ENCODE assay signal across 8 mouse cellular contexts in genomic region chr4:124843493-124843892, GRCm38 (mm10). TPM values are rescaled to one million over a fixed set of nuclear protein-coding genes. Genes with fewer than 3 reads are reported as not detected.
A peak's percentile ranks its signal among the peaks of the same experiment; 100 is the strongest.
DNase-seq lines count a peak whose midpoint lies in the region; ATAC-seq lines count a peak whose summit lies in the region.

No protein-coding gene starts in this region.

- peaks cover 61% of the 10 kb centered on the region for H3K36me3 ChIP-seq in hindbrain, embryonic 12.5 days
- H3K36me3 ChIP-seq in liver, embryonic 16.5 days (ENCODE audit: control insufficient read depth, insufficient read depth), result peaks cover 20% of the 10 kb centered on the region

- peak; percentile 30 for DNase-seq in gastrocnemius, postnatal 10 days
- DNase-seq in gastrocnemius, adult 8-10 months (ENCODE audit: low spot score in 2 of 2), result no peak
- DNase-seq in cerebellum, adult 9-11 months, result peak; percentile 41
- no peak for DNase-seq in urinary bladder, postnatal 4 days (ENCODE audit: low spot score in 2 of 2)

- H3K27ac ChIP-seq in hindbrain, embryonic 12.5 days, result no peak overlapping the region
- H3K27ac ChIP-seq in liver, embryonic 16.5 days (ENCODE audit: low read length), result no peak overlapping the region

- no peak overlapping the region for H3K4me3 ChIP-seq in hindbrain, embryonic 12.5 days
- no peak overlapping the region for H3K4me3 ChIP-seq in liver, embryonic 16.5 days (ENCODE audit: low read depth, low read length)

- 53% methylated on average over 11 of the region's 11 CpGs for WGBS in hindbrain, embryonic 12.5 days
- WGBS in liver, embryonic 16.5 days (ENCODE audit: insufficient replicate concordance), result 62% methylated on average over 11 of the region's 11 CpGs

- no peaks in the 10 kb centered on the region; the same call in 1 of the 2 replicates for H3K9me3 ChIP-seq in hindbrain, embryonic 12.5 days (replicated peaks)
- no peaks in the 10 kb centered on the region for H3K9me3 ChIP-seq in liver, embryonic 16.5 days (replicated peaks; ENCODE audit: control insufficient read depth, low read length)

- H3K9ac ChIP-seq in hindbrain, embryonic 12.5 days, result no peak overlapping the region
- H3K9ac ChIP-seq in liver, embryonic 16.5 days (ENCODE audit: low read depth, low read length), result no peak overlapping the region

- peak; percentile 68 for ATAC-seq in CD4-positive, CD25-positive, alpha-beta regulatory T cell, adult 4 months
- ATAC-seq in hindbrain, embryonic 12.5 days (ENCODE audit: low FRiP score), result 0 out of 2 replicates have a peak, but pooled peaks have one; percentile 31
- ATAC-seq in liver, embryonic 16.5 days (ENCODE audit: low read depth), result peak; percentile 60; the same call in 1 of the 2 replicates
- ATAC-seq in neutrophil, adult 5-6 weeks (ENCODE audit: extremely low read depth, insufficient number of reproducible peaks, low FRiP score, poor library complexity, severe bottlenecking), result peak; percentile 54; the same call in 1 of the 2 replicates

- H3K4me2 ChIP-seq in hindbrain, embryonic 12.5 days (replicated peaks), result no peak overlapping the region
- H3K4me2 ChIP-seq in liver, embryonic 16.5 days (ENCODE audit: low read depth, low read length), result no peak overlapping the region

- peaks cover 7% of the 10 kb centered on the region; the same call in 1 of the 2 replicates for H3K4me1 ChIP-seq in hindbrain, embryonic 12.5 days
- peaks cover 6% of the 10 kb centered on the region for H3K4me1 ChIP-seq in liver, embryonic 16.5 days (ENCODE audit: control insufficient read depth, low read depth, low read length)

- H3K27me3 ChIP-seq in hindbrain, embryonic 12.5 days, result no peaks in the 10 kb centered on the region
- H3K27me3 ChIP-seq in liver, embryonic 16.5 days (ENCODE audit: control insufficient read depth, insufficient read depth, low read depth, low read length), result no peaks in the 10 kb centered on the region

RNA-seq across cellular contexts. Expression of gene Yrdc, which starts 7.0 kb away (rescaled TPM):
- total RNA-seq in gastrocnemius, postnatal 10 days (2021), result 10 to 100 TPM; 10.3 to 11.9 TPM
- 10 to 100 TPM; 10.4 to 15.0 (median 12.0) TPM for total RNA-seq in gastrocnemius, adult 8-10 months (2022)
- 1 to 10 TPM; 4.9 to 5.6 TPM for polyA plus RNA-seq in CD4-positive, CD25-positive, alpha-beta regulatory T cell, adult 4 months (2017; shearing (Covaris generic))
- 44.4 and 48.5 TPM in 2 replicates for polyA plus RNA-seq in hindbrain, embryonic 12.5 days (2016; fragmentation: Nextera tagmentation; extraction: Ambion mirVana)
- 10.6 and 12.5 TPM in 2 replicates for polyA plus RNA-seq in liver, embryonic 16.5 days (2015; fragmentation: Nextera tagmentation; extraction: Ambion mirVana)
- total RNA-seq in neutrophil, adult 5-6 weeks (2017), result 22.5 and 30.2 TPM in 2 replicates

RNA-seq across cellular contexts. Expression of gene 1110065P20Rik, which starts 7.5 kb away (rescaled TPM):
- 10 to 100 TPM; 28.7 to 29.3 TPM for total RNA-seq in gastrocnemius, postnatal 10 days (2021)
- total RNA-seq in gastrocnemius, adult 8-10 months (2022), result 10 to 100 TPM; 23.7 to 31.3 (median 25.2) TPM
- 1 to 10 TPM; 2.3 to 3.3 TPM for polyA plus RNA-seq in CD4-positive, CD25-positive, alpha-beta regulatory T cell, adult 4 months (2017; shearing (Covaris generic))
- 77.6 and 84.0 TPM in 2 replicates for polyA plus RNA-seq in hindbrain, embryonic 12.5 days (2016; fragmentation: Nextera tagmentation; extraction: Ambion mirVana)
- polyA plus RNA-seq in liver, embryonic 16.5 days (2015; fragmentation: Nextera tagmentation; extraction: Ambion mirVana), result 8.3 and 11.1 TPM in 2 replicates
- total RNA-seq in neutrophil, adult 5-6 weeks (2017), result 4.7 and 7.2 TPM in 2 replicates

RNA-seq across cellular contexts. Expression of gene Maneal, which starts 18.5 kb away (rescaled TPM):
- under 1 TPM; 0.16 to 0.36 TPM for total RNA-seq in gastrocnemius, postnatal 10 days (2021)
- total RNA-seq in gastrocnemius, adult 8-10 months (2022), result under 1 TPM; 0.19 to 0.54 (median 0.40) TPM
- polyA plus RNA-seq in CD4-positive, CD25-positive, alpha-beta regulatory T cell, adult 4 months (2017; shearing (Covaris generic)), result under 1 TPM; 0.58 to 0.62 TPM
- polyA plus RNA-seq in hindbrain, embryonic 12.5 days (2016; fragmentation: Nextera tagmentation; extraction: Ambion mirVana), result 4.4 and 7.3 TPM in 2 replicates
- 0.02 TPM in 1 of 2 replicates, not detected in the other for polyA plus RNA-seq in liver, embryonic 16.5 days (2015; fragmentation: Nextera tagmentation; extraction: Ambion mirVana)
- total RNA-seq in neutrophil, adult 5-6 weeks (2017), result 0.49 TPM in 1 of 2 replicates, not detected in the other

RNA-seq across cellular contexts. Expression of gene Epha10, which starts 37.2 kb away (rescaled TPM):
- under 1 TPM; 0.05 TPM for total RNA-seq in gastrocnemius, postnatal 10 days (2021)
- total RNA-seq in gastrocnemius, adult 8-10 months (2022), result not detected
- polyA plus RNA-seq in CD4-positive, CD25-positive, alpha-beta regulatory T cell, adult 4 months (2017; shearing (Covaris generic)), result not detected
- 6.8 and 7.5 TPM in 2 replicates for polyA plus RNA-seq in hindbrain, embryonic 12.5 days (2016; fragmentation: Nextera tagmentation; extraction: Ambion mirVana)
- polyA plus RNA-seq in liver, embryonic 16.5 days (2015; fragmentation: Nextera tagmentation; extraction: Ambion mirVana), result 0.02 TPM in 1 of 2 replicates, not detected in the other
- not detected in 2 replicates for total RNA-seq in neutrophil, adult 5-6 weeks (2017)

RNA-seq across cellular contexts. Expression of gene Mtf1, which starts 41.6 kb away (rescaled TPM):
- 10 to 100 TPM in 1 of 2 experiments, 1 to 10 TPM in 1; 8.6 to 14.0 TPM for total RNA-seq in gastrocnemius, postnatal 10 days (2021)
- total RNA-seq in gastrocnemius, adult 8-10 months (2022), result 10 to 100 TPM; 12.9 to 16.0 (median 15.0) TPM
- 10 to 100 TPM; 16.0 to 16.7 TPM for polyA plus RNA-seq in CD4-positive, CD25-positive, alpha-beta regulatory T cell, adult 4 months (2017; shearing (Covaris generic))
- polyA plus RNA-seq in hindbrain, embryonic 12.5 days (2016; fragmentation: Nextera tagmentation; extraction: Ambion mirVana), result 12.4 and 13.7 TPM in 2 replicates
- polyA plus RNA-seq in liver, embryonic 16.5 days (2015; fragmentation: Nextera tagmentation; extraction: Ambion mirVana), result 8.5 and 10.1 TPM in 2 replicates
- 20.4 and 22.7 TPM in 2 replicates for total RNA-seq in neutrophil, adult 5-6 weeks (2017)

Comparison
In these comparisons a context has a peak if more than half of its experiments do, and no peak if none do; other contexts are left out.
1. DNase-seq: peak in gastrocnemius, postnatal 10 days (single experiment) and cerebellum, adult 9-11 months (single experiment); none in gastrocnemius, adult 8-10 months (0 of 2) and urinary bladder, postnatal 4 days (0 of 2).
2. Peak in every context shown above with its lines, with median percentiles within 50 percentile points of each other: ATAC-seq.